Mouse (Mus musculus) CH12.LX (cell line): Measurements from ENCODE around the gene S1pr4.

ENCODE experiments used
- BHLHE40 ChIP-seq: IDR thresholded peaks from 2 replicates; pipeline ENCODE4 v1.6.1; 2011; ENCODE audit warnings: mild to moderate bottlenecking, low read depth, low read length, improper control_type of control experiment
- CTCF ChIP-seq, 2 experiments: IDR thresholded peaks in 1 of 2; conservative IDR thresholded peaks in 1 of 2; 2 replicates each; pipeline ENCODE4 v1.5.1; 2011 to 2012; ENCODE audit warnings: low read depth in 2 of 2, low read length in 2 of 2, improper control_type of control experiment in 1 of 2, inconsistent platforms in 1 of 2, mild to moderate bottlenecking in 1 of 2, moderate library complexity in 1 of 2
- EP300 ChIP-seq: IDR thresholded peaks from 2 replicates; pipeline ENCODE4 v1.6.1; 2011; ENCODE audit warnings: low read length, improper control_type of control experiment
- HCFC1 ChIP-seq: IDR thresholded peaks from 2 replicates; pipeline ENCODE4 v1.6.1; 2012; ENCODE audit warnings: low read depth, mild to moderate bottlenecking, inconsistent platforms, low read length, improper control_type of control experiment
- KAT2A ChIP-seq: IDR thresholded peaks from 2 replicates; pipeline ENCODE4 v1.6.1; 2012; ENCODE audit warnings: low read length, improper control_type of control experiment, inconsistent platforms; ENCODE audit not compliant: insufficient replicate concordance
- MEF2A ChIP-seq: IDR thresholded peaks from 2 replicates; pipeline ENCODE4 v1.6.1; 2014; ENCODE audit warnings: low read depth, mild to moderate bottlenecking, inconsistent platforms, low read length, improper control_type of control experiment, borderline replicate concordance
- POLR2A ChIP-seq: IDR thresholded peaks from 2 replicates; pipeline ENCODE4 v1.6.1; 2011; ENCODE audit warnings: low read depth, mild to moderate bottlenecking, improper control_type of control experiment, low read length
- RCOR1 ChIP-seq: conservative IDR thresholded peaks from 2 replicates; pipeline ENCODE4 v1.6.1; 2012; ENCODE audit warnings: low read depth, mild to moderate bottlenecking, inconsistent platforms, low read length, improper control_type of control experiment
- SIN3A ChIP-seq: IDR thresholded peaks from 2 replicates; pipeline ENCODE4 v1.6.1; 2012; ENCODE audit warnings: low read length, improper control_type of control experiment, inconsistent platforms
- TCF12 ChIP-seq: IDR thresholded peaks from 2 replicates; pipeline ENCODE4 v1.6.1; 2014; ENCODE audit warnings: low read depth, mild to moderate bottlenecking, inconsistent platforms, low read length, improper control_type of control experiment

DNA sequence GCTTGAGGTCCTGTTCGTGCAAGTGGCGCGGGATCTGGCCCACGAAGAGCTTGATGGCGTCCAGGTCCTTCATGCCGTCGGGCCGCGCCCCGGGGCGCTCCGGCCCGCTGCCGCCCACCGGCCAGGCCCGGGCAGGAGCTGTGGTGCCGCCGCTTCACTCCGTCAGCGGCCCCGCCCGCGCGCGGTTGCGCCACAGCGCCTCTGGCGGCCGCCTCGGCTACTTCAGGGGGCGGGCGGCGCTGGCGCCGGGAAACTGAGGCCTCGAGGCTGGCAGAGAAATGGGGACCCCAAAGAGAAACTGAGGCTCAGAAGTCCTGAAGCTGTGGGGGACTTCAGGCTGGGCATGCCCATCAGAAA is 17.4 kb downstream of the S1pr4 start, which contains the start of gene Celf5:
- TF ChIP-seq TCF12 (no peak), EP300 (no peak), POLR2A (no peak), CTCF (conservative IDR thresholded peaks at IDR 0.05 in 1 of 2, IDR thresholded peaks at IDR 0.05 in 1 of 2; ENCODE audit: low read depth in 2 of 2, low read length in 2 of 2) (peak in 1 of 2 experiments; percentile 77; a peak in 2 of 4 replicates), HCFC1 (no peak), RCOR1 (no peak), SIN3A (no peak), BHLHE40 (no peak), MEF2A (no peak), KAT2A (no peak)
